Mouse (Mus musculus) gastrocnemius, adult 2 months (tissue): ENCODE data around the gene Mfsd4a. TPM values are rescaled to one million over a fixed set of nuclear protein-coding genes. Genes with fewer than 3 reads are reported as not detected.

Source experiments
- DNase-seq: peaks from one replicate; pipeline ENCODE4 v3.0.0; 2022
- H3K27ac ChIP-seq: fragments of 200-600 bp; 2 replicates; pipeline ENCODE4 v1.8.1; 2022; ENCODE audit warnings: mild to moderate bottlenecking
- H3K4me3 ChIP-seq: fragments of 200-600 bp; 2 replicates; pipeline ENCODE4 v1.8.1; 2022; ENCODE audit warnings: mild to moderate bottlenecking, moderate library complexity
- CTCF ChIP-seq: fragments of 200-600 bp; IDR thresholded peaks from 2 replicates; pipeline ENCODE4 v1.8.1; 2022; ENCODE audit warnings: antibody characterized with exemption, mild to moderate bottlenecking, moderate library complexity
- intact Hi-C: fragments of 180-260 bp; cut with DNase I; formaldehyde crosslinking; loops from one replicate; pipeline ENCODE4 v1.15.1; 2025
- long read RNA-seq, 2 experiments: library from polyadenylated mRNA; stranded (forward); transcript quantifications; one replicate each; pipeline ENCODE4 v2.0.0; 2021
- total RNA-seq, 2 experiments: library from RNA; stranded (reverse); gene quantifications; 2 replicates each; pipeline ENCODE4 v1.2.3; 2021

Gene Mfsd4a
- 1 to 10 TPM; 4.4 to 9.8 TPM for total RNA-seq
- long read RNA-seq, experiment 1, transcript Mfsd4a-207 (10 exons, 1,957 nt) = major isoform, 7 of 47 reads
- long read RNA-seq, experiment 1, partial matches to known transcripts = 1 of 47 reads
- long read RNA-seq, experiment 1, other reads (novel, unspliced or antisense) = 38 of 47 reads
- long read RNA-seq, experiment 2, transcript Mfsd4a-207 (10 exons, 1,957 nt) = major isoform, 8 of 51 reads
- long read RNA-seq, experiment 2, partial matches to known transcripts = 2 of 51 reads
- long read RNA-seq, experiment 2, other reads (novel, unspliced or antisense) = 41 of 51 reads

- peak; percentile 41 for TF ChIP-seq CTCF
- peak within 1 kb of the TSS; percentile 76 for H3K27ac ChIP-seq
- intact Hi-C loops = no loop called here
- DNase-seq = peak; percentile 77
- H3K4me3 ChIP-seq = peak within 1 kb of the TSS; percentile 73
Observed at GRCm38 (mm10) chr1:132067261-132068255, at the start of gene Mfsd4a. Mfsd4a (minus strand) TSS chr1:132068062.

DNA sequence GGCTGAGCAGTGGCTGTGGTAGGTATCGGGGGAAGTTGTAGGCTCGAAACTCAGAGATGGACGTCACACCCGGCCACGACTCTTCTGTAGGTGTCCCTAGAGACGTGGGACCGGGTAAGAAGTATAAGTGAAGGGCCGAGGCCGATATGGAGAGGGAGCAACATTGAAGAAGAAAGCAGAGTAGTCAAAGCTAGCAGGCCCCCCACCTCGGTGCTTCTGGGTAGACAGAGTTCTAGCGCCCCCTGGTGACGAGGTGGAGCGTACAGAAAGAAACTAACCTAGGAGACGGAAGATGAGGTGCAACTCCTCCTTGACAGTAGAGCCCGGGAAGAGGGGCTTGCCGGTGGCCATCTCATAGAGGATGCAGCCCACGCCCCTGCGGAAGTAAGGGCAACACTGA lies 48.7 kb upstream of the Mfsd4a start:
- no peak overlapping the region for H3K27ac ChIP-seq
- no peak overlapping the region for H3K4me3 ChIP-seq
- TF ChIP-seq CTCF = peak; percentile 91
- intact Hi-C loops = loop anchor here (1.0 to 5.0 kb wide), 3 partner anchors 69 to 133 kb away; no protein-coding TSS in a partner anchor
- peak; percentile 79 for DNase-seq

DNA sequence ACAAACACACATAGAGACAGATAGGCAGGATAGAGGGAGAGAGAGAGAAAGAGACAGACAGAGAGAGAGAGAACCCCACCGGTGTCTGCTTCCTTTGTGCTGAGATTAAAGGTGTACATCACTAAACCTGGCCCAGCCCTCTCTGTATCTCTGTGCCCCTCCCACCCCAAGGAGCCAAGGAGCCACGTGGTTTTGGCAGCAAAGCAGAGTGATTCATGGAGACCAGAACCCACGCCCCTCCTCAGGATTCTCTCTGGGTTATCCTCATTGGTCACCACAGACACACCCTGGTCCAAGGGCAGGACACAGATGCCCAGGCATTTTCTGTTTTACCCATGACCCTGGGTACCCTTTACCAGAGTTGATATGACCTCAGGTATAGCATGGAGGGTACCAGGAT lies 45.2 kb upstream of the Mfsd4a start:
- H3K4me3 ChIP-seq = no peak overlapping the region
- no peak overlapping the region for H3K27ac ChIP-seq
- DNase-seq = no peak
- intact Hi-C loops = no loop called here
- TF ChIP-seq CTCF = no peak

DNA sequence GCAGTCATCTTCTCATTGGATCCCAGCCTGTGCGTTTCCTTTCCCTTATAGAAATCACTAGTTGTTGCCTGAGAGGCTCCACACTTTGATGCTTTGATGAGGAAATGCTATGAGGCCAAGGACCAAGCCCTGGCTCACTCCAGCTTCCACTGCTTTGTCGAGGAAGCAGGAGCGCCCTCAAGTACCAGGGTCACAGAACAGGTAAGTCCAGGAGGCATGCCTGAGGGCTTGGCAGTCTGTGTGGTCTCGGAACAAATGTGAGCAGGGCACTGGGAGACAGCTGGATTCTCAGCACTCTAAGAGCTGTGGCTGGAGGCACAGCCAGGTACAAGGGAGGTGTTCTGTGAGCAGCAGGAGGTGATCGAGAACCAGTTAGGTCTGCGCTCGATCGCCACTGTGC lies 44.6 kb upstream of the Mfsd4a start:
- intact Hi-C loops = no loop called here
- DNase-seq = no peak
- no peak overlapping the region for H3K27ac ChIP-seq
- no peak overlapping the region for H3K4me3 ChIP-seq
- no peak for TF ChIP-seq CTCF

GRCm38 (mm10) chr1:132111411-132111810 lies 43.5 kb upstream of the Mfsd4a start:
- Histone ChIP-seq H3K27ac (no peak overlapping the region), H3K4me3 (no peak overlapping the region)
- TF ChIP-seq CTCF = no peak
- no peak for DNase-seq
- intact Hi-C loops = no loop called here

GRCm38 (mm10) chr1:132109368-132109767 lies 41.5 kb upstream of the Mfsd4a start:
- intact Hi-C loops = no loop called here
- H3K4me3 ChIP-seq = no peak overlapping the region
- TF ChIP-seq CTCF = peak; percentile 29; the same call in 1 of the 2 replicates
- no peak for DNase-seq
- H3K27ac ChIP-seq = no peak overlapping the region

DNA sequence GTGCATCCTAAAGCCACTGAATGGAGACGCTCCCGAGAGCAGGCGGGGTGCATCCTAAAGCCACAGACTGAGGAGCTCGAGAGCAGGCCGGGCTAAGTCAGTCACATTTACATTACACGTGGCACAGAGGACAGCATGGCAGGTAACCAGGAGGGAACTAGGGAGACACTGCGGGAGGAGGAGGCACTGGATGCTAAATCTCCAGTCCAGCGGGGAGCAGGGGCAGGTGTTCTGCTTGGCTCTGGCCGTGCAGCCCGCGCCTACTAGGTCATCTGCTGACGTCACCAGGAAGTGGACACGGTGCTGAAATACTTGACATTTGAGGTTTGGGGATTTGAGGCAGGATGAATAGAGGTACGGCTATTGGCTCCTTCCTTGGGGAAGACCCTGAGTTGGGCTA lies 36.5 kb upstream of the Mfsd4a start:
- intact Hi-C loops = no loop called here
- H3K27ac ChIP-seq = no peak overlapping the region
- H3K4me3 ChIP-seq = no peak overlapping the region
- DNase-seq = no peak
- TF ChIP-seq CTCF = no peak

DNA sequence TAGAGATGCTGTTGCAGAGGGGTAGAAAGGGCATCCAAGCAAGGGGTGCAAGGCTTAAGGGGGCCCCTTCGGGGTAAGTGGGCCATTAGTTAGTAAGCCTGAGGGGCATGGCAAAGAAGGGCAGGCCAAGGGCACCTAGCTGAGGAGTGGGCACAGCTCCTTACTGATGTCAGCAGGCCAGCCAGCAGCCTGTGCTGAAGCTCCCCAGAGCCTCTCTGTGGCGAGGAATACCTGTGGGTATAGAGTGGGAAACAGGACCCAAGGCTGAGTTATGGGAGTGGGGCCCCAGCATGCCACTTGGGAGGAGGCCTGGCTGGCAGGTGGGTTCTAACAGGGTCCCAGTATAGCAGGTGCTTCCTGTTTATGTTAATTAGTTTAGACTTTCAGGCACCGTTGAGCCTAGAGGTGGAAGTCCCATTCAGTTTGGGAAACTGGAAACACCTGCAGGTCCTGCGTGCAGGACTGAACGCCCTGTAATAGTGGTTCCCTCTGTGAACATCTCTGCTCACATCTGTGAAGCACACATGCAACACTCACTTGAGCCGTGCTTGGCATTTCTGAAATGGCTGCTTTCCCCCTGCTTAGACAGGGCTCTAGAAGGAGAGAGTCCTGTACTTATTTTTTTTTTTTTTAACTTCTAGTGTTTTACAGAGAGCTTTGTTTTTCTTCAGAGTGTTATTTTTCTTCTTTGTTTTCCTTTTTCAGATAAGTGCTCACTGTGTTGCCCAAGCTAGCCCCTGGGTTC lies 34.3 kb upstream of the Mfsd4a start:
- Histone ChIP-seq H3K27ac (no peak overlapping the region), H3K4me3 (no peak overlapping the region)
- no peak for DNase-seq
- intact Hi-C loops = no loop called here
- TF ChIP-seq CTCF = no peak

- intact Hi-C loops = no loop called here
- TF ChIP-seq CTCF = no peak
- Histone ChIP-seq H3K27ac (no peak overlapping the region), H3K4me3 (no peak overlapping the region)
- no peak for DNase-seq
Observed at GRCm38 (mm10) chr1:132099775-132100174, 31.9 kb upstream of the Mfsd4a start.

DNA sequence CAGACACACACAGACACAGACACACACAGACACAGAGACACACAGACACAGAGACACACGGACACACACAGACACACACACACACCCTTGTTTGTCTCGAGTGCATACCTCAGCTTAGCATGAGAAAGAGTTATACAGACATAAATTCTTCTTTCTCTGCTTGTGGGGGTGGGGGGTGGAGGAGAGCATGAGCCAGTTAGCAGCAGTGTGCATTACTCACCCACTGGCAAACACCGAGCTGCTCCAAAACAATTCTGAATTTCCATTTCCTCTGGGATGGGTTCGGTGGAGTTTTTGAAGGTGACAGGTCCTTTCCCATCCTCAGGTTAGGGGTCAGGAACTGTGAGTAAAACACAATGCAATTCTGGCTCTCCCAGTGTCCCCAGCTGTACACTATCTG lies 31.2 kb upstream of the Mfsd4a start:
- TF ChIP-seq CTCF = no peak
- intact Hi-C loops = no loop called here

DNA sequence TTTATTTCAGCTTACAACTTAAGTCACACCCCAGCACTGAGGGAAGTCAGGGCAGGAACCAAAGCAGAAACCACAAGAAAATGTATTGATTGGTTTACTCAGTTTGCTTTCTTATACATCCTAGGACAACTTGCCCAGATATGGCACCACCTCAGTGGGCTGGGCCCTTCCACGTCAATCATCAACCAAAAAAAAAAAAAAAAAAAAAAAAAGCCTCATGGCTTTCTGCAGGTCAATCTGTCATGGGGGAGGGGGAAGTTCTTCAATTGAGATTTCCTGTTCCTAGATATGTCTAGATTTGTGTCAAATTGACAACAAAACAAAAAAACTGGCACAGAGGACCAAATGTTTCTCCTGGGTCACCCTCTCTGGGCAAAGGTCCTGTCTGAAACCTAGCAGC lies 30.2 kb upstream of the Mfsd4a start:
- Histone ChIP-seq H3K27ac (no peak overlapping the region), H3K4me3 (no peak overlapping the region)
- DNase-seq = no peak
- TF ChIP-seq CTCF = no peak
- intact Hi-C loops = no loop called here

More for the DNA sequence above, 31.2 kb upstream of the Mfsd4a start:
- H3K4me3 ChIP-seq = no peak overlapping the region
- DNase-seq = no peak
- H3K27ac ChIP-seq = no peak overlapping the region

DNA sequence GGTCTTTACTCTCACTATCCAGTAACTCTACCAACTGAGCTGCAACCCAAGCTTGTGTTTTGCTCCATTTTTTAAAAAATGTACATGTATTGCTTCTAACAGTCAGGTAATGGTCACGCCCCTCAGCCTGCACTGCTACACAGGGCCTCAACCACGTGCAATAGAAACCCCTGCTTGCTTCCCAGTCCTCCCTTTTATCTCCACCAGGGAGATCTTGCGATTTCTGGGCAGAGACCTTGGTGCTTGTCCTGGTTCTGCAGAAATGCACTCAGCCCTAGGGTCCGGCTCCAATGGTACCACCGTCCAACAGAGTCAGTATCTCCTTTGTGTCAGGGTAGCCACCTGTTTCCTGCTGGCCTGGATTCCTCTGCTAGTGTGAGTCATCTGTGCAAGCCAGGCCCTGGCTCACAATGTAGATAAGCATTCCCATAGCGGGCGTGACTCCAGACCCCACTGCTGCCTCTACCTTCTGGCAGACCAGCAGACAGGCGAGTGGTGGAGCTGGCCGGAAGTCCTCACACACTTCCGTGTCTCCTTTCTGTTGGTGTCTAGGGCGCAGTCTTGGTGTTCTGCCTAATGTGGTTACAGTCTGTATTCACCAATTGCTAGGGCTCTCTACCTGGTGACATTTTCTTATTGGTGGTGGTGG lies 27.6 kb upstream of the Mfsd4a start:
- peak; percentile 46 for DNase-seq
- no peak for TF ChIP-seq CTCF
- H3K4me3 ChIP-seq = no peak overlapping the region
- H3K27ac ChIP-seq = no peak overlapping the region
- intact Hi-C loops = no loop called here
